Mouse (Mus musculus) urinary bladder, adult 2 months (tissue): ENCODE data around the gene Aebp1. TPM values are rescaled to one million over a fixed set of nuclear protein-coding genes. Genes with fewer than 3 reads are reported as not detected.
A peak's percentile ranks its signal among the peaks of the same experiment; 100 is the strongest.

Experiments used
- DNase-seq: peaks from one replicate; pipeline ENCODE4 v3.0.0; 2022; ENCODE audit warnings: low spot score
- polyA plus RNA-seq: library from polyadenylated mRNA; depleted of rRNA; stranded (reverse); fragments of >200 nt; gene quantifications from 2 replicates; pipeline ENCODE4 v1.2.3, GENCODE M21; 2012

Gene Aebp1
- polyA plus RNA-seq, 1 experiment: 110 TPM

GRCm38 (mm10) chr11:5893807-5894206, 32.1 kb downstream of the Aebp1 start:
- no peak for DNase-seq

- no peak for DNase-seq
These were observed 35.5 kb downstream of the Aebp1 start for GRCm38 (mm10) chr11:5897230-5897629.

DNA sequence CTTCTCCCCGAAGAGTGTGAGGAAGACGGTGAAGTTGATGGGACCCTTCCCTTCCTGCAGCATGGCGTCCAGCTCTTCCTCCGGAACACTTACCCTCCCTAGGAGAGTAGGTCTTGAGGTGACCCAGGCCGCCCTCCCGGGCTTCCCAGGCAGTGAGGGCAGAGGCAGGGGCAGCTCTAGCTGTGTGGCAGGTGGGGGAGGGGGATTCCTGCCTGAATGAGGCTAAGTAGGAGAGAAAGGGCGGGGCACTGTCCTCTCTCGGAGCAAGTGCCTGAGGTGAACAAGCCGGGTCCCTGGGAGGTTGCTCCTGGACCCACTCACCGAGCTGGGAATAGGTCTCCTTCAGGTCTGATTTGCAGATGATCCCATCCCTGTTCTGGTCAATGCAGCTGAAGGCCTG, 36.1 kb downstream of the Aebp1 start:
- DNase-seq: no peak

- DNase-seq: no peak
These were observed 36.8 kb downstream of the Aebp1 start, which contains the start of gene Myl7 for GRCm38 (mm10) chr11:5898531-5898930. Gene Myl7, minus strand, starts transcription at chr11:5898782.

DNA sequence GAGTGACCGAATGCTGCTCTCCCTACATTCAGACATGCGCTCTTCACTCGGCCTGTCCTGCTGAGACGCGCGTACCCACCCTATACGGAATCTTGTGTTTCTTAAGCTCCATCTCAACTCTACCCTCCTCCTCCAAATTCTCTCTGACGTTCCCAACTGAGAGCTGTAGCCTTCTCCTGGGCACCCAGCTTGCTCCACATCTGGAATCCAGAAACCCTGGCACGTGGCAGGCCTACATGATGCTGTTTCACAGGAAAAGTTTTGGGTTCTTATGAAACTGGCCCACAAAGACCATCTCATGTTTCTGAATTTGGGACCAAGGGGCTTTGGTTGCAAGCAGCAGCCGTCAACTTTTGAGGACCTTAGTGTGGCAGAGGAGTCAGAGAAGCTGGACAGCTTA, 37.5 kb downstream of the Aebp1 start:
- no peak for DNase-seq

- DNase-seq: no peak
These were observed 39.6 kb downstream of the Aebp1 start for GRCm38 (mm10) chr11:5901320-5901719.

DNA sequence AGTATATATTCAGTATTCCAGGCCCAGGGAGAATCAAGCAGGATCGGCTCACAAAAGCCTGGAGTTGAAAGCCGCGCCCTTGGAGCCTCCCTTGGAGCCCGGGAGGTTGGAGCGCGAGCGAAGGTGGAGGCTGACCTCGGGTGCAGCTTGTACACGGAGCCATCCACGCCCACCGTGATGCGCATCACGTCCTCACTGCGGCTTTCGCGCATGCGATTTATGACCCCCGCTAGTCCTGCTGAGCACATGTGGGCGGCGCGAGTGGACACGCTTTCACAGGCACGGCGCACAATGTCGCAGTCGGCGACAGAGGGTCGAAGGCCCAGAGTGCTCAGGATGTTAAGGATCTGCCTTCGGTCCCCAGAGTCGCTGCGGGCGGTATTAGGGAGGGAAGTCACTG, 40.2 kb downstream of the Aebp1 start:
- no peak for DNase-seq

GRCm38 (mm10) chr11:5902390-5902789, 40.6 kb downstream of the Aebp1 start:
- DNase-seq: no peak

DNA sequence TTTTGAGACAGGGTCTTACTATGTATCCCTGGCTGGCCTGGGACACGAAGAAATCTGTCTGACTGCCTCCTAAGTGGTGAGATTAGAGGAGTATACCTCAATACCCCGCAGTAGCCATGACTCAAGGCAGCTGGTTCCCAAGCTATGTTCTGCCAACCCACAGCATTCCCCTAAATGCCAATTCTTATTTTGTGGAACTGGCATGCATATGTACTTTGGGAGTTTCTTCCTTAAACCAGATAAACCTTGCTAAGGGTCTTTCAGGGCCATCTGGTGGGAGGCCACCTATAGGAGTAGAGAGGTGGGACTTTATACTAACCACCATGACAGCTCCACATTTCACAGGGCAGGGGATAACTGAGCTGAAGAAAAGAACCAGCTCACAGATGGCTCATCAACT, 42.1 kb downstream of the Aebp1 start:
- DNase-seq: no peak

- DNase-seq: no peak
These were observed 42.6 kb downstream of the Aebp1 start for GRCm38 (mm10) chr11:5904357-5904756.

DNA sequence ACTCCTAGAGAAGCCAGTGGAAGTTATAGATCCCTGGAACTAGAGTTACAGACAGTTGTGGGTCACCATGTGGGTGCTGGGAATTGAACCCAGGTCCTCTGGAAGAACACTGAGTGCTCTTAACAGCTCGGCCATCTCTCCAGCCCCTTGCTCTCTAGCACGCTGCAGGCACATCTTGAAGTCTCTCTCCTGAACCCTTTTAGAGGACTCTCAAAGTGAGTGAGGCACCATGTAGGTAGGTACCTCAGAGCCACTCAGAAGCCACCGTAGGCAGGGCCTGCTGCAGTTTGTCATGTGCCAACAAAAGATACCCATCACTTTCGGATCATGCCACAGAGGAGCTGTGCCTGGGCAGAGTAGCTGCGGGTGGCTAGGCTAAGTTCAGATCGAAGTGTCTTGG, 43.1 kb downstream of the Aebp1 start:
- DNase-seq: no peak

DNA sequence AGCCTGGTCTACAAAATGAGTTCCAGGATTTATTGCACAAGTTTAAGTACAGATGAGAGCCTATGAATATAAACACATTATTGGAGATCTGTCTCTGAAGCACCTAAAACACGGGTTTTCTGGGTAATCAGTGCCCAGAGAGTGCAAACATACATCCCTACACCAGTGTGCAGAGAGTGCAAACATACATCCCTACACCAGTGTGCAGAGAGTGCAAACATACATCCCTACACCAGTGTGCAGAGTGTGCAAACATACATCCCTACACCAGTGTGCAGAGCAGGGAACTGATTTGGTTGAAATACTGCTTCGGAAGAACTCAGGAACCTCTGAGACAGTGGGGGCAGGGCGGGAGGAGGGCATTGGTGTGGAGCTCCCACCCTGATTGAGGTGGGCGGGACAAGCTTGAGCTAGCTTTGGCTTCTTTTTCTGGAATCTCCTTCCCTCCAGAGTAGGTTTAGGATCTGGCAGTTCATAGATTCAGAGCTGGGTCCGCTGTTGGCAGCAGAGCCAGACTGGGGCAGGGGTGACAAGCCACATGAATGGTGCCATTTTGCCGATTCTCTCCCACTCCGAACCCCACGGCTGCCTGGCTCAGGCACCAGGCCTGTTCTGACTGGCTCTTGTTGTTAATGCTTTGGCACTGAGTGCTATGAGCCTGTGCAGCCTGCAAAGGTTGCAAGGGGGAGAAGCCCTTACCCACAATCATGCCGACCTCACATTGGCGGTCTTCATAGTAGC, 44.2 kb downstream of the Aebp1 start:
- peak; percentile 16 for DNase-seq

DNA sequence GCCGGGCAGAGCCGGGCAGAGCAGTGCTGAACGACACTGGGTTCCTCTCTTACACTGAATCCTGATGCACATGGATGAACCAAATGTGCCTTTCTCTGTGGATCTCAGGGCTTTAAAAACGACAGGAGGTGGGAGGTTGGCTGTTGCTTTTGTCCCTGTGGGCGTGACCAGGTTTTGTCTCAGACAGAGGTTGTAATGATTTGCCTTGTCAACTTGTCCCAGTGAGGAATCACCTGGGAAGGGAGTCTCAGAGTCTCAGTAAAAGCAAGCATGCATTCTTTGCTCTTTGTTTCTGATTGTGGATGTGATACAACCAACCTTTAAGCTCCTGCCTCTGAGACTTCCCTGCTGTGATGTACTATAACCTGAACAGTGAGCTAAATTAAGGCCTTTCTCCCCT, 45.3 kb downstream of the Aebp1 start:
- DNase-seq: no peak

DNA sequence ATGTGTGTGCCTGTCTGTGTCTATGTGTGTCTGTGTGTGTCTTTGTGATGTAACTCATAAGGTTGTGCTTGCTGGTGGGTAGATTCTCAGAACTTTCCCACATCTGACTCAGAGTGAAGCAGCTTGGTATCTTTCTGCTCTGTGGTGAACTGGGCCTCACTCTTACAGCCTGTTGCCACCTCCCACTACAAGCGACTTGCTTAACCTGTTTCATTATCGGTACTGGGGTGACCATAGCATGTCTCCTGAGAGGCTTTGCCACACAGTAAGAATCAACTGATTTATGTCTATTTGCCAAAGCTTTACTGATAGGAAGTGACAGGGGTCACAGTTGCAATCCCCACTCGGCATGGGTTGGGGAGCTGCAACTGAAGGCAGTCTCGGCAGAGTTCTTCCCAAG, 46.9 kb downstream of the Aebp1 start:
- no peak for DNase-seq

DNA sequence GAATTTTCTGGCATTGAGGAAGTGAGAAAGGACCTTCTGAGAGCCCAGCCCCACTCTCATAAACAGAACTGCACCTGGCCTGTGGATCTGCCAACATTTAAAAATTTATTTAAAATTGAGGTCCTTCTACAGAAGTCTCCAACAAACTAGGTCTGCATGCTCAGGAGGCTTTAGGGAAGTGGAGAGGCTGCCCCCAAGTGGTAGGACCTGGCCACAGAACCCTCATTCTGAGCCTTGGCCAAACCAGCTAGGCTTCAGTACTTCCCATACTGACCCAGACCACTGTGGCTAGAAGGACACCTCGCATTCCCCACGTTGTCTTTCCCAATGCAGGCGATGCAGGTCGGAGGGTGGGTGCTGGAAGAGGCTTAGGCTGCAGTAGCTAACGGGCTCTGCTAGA, 50.9 kb downstream of the Aebp1 start:
- peak; percentile 31 for DNase-seq

- DNase-seq: no peak
These were observed 51.5 kb downstream of the Aebp1 start for GRCm38 (mm10) chr11:5913256-5913655.

DNA sequence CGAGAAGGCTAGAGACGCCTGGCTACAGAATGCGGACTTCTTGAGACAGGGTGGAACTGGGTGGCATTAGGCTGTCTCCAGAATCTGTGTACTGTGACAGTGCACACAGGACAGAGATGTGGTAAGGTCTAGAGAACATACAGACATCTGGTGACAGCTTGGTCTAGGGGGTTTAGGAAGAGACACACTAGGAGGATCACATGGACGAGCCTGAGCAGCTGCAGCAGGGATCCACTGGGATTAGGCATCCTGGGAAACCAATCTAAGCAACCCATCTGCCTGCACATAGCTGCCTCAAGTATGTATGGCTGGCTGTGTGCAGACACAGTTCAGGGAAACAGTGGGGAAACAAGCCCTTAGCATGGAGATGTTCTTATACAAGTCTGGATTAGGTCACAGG, 52.2 kb downstream of the Aebp1 start:
- DNase-seq: no peak

GRCm38 (mm10) chr11:5914940-5915339, 53.2 kb downstream of the Aebp1 start:
- peak; percentile 19 for DNase-seq

- peak; percentile 16 for DNase-seq
These were observed 53.9 kb downstream of the Aebp1 start for GRCm38 (mm10) chr11:5915429-5916177.

- peak; percentile 8 for DNase-seq
These were observed 54.4 kb downstream of the Aebp1 start for GRCm38 (mm10) chr11:5916178-5916548.

DNA sequence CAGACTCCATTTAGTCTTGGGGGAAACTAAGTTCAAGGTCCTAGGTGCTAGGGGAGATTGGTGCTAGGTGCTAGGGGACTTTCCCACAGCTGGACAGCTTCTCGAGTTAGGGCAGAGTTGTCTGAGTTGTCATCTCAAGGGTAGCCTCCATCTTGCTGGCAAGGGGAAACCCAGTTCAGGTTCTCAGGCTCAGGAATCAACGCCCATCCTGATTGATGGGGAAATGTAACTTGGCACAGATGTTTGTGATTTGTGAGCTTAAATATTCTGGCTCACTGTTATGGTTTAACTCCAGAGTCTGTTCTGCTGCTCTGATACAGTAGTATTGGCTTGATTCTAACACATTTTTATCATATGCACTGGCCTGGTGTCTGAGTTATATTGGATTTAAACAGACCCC, 56.4 kb downstream of the Aebp1 start:
- peak; percentile 2 for DNase-seq

- DNase-seq: no peak
These were observed 57.9 kb downstream of the Aebp1 start for GRCm38 (mm10) chr11:5919606-5920005.

- no peak for DNase-seq
These were observed 58.7 kb downstream of the Aebp1 start for GRCm38 (mm10) chr11:5920323-5920960.
